Mouse (Mus musculus) CD4-positive, CD25-positive, alpha-beta regulatory T cell, adult 2 months (primary cell): ENCODE results near the gene Gm5460.

Experiments
- DNase-seq: peaks from one replicate; pipeline ENCODE4 v3.0.0-alpha.2; 2012; ENCODE audit warnings: low read depth, low spot score

The Gm5460 gene

GRCm38 (mm10) chr14:34016381-34016780 lies at the start of gene Gm5460:
Gm5460 (plus strand) TSS chr14:34016758.
- DNase-seq = no peak

- DNase-seq = no peak
These were observed 43.9 kb upstream of the Gm5460 start for GRCm38 (mm10) chr14:33972679-33973078.

- no peak for DNase-seq
These were observed 41.8 kb upstream of the Gm5460 start for GRCm38 (mm10) chr14:33974752-33975151.

- DNase-seq = no peak
These were observed 38.8 kb upstream of the Gm5460 start for GRCm38 (mm10) chr14:33977748-33978147.

- DNase-seq = no peak
These were observed 37.9 kb upstream of the Gm5460 start, which contains the start of gene Zfp488 for GRCm38 (mm10) chr14:33978604-33979059. Zfp488 (minus strand) TSS chr14:33978764.

GRCm38 (mm10) chr14:33989201-33989600 lies 27.4 kb upstream of the Gm5460 start:
- DNase-seq = no peak

- DNase-seq = no peak
These were observed 24.6 kb upstream of the Gm5460 start for GRCm38 (mm10) chr14:33991971-33992370.

- no peak for DNase-seq
These were observed 23.5 kb upstream of the Gm5460 start for GRCm38 (mm10) chr14:33993051-33993450.

GRCm38 (mm10) chr14:33993521-33994289 lies 22.9 kb upstream of the Gm5460 start:
- DNase-seq = no peak

- DNase-seq = no peak
These were observed 19.1 kb upstream of the Gm5460 start for GRCm38 (mm10) chr14:33997427-33997826.

- no peak for DNase-seq
These were observed 16.5 kb upstream of the Gm5460 start for GRCm38 (mm10) chr14:34000076-34000475.

GRCm38 (mm10) chr14:34001445-34001844 lies 15.1 kb upstream of the Gm5460 start:
- DNase-seq = no peak

- DNase-seq = no peak
These were observed 14.2 kb upstream of the Gm5460 start for GRCm38 (mm10) chr14:34002358-34002757.

- no peak for DNase-seq
These were observed 1.5 kb upstream of the Gm5460 start, which contains the start of gene Gm30083 for GRCm38 (mm10) chr14:34015063-34015462. Gm30083 (minus strand) TSS chr14:34015182.

GRCm38 (mm10) chr14:34016938-34017337 lies 380 bp downstream of the Gm5460 start:
- DNase-seq = no peak

GRCm38 (mm10) chr14:34026710-34027109 lies 10.2 kb downstream of the Gm5460 start:
- no peak for DNase-seq

- no peak for DNase-seq
These were observed 17.5 kb downstream of the Gm5460 start for GRCm38 (mm10) chr14:34033841-34034610.

GRCm38 (mm10) chr14:34041241-34041640 lies 24.7 kb downstream of the Gm5460 start:
- no peak for DNase-seq

- no peak for DNase-seq
These were observed 26.8 kb downstream of the Gm5460 start for GRCm38 (mm10) chr14:34043341-34043740.

- DNase-seq = no peak
These were observed 33.7 kb downstream of the Gm5460 start for GRCm38 (mm10) chr14:34050101-34050779.

- no peak for DNase-seq
These were observed 36.0 kb downstream of the Gm5460 start, which contains the start of gene Antxrl for GRCm38 (mm10) chr14:34052516-34052915. Antxrl (plus strand) TSS chr14:34052707.

GRCm38 (mm10) chr14:34071665-34072064 lies 55.1 kb downstream of the Gm5460 start:
- DNase-seq = no peak
